Comparison of ENCODE assay signal across 17 mouse cellular contexts in genomic region chr11:120887502-120887901, GRCm38 (mm10). TPM values are rescaled to one million over a fixed set of nuclear protein-coding genes. Genes with fewer than 3 reads are reported as not detected.
DNase-seq lines count a peak whose midpoint lies in the region; ATAC-seq and TF ChIP-seq lines count a peak whose summit lies in the region.
"Had no signal": no experiment of that assay in that cellular context is flagged by ENCODE, and none has a peak within 500 bp of the region (broad histone marks: within the 10 kb centered on the region; RNA-seq: fewer than 3 reads in every experiment).

No protein-coding gene starts in this region.

- H3K4me3 ChIP-seq in intestine, postnatal 0 days (ENCODE audit: low read depth, low read length): no peak overlapping the region
- H3K4me3 ChIP-seq in intestine, embryonic 16.5 days (ENCODE audit: low read length): no peak overlapping the region
- no peak overlapping the region for H3K4me3 ChIP-seq in midbrain, postnatal 0 days (ENCODE audit: low read depth, low read length)
- no peak overlapping the region for H3K4me3 ChIP-seq in midbrain, embryonic 11.5 days (ENCODE audit: low read depth, low read length)
- H3K4me3 ChIP-seq: embryonic facial prominence, embryonic 12.5 days; heart, embryonic 13.5 days; intestine, embryonic 15.5 days; limb, embryonic 13.5 days; midbrain, embryonic 12.5 days had no signal

- ATAC-seq in intestine, postnatal 0 days: no peak
- ATAC-seq in intestine, embryonic 16.5 days: no peak
- ATAC-seq in midbrain, postnatal 0 days (ENCODE audit: low FRiP score): no peak
- ATAC-seq in midbrain, embryonic 11.5 days (ENCODE audit: low FRiP score): no peak
- ATAC-seq: intestine, embryonic 15.5 days had no signal

- H3K4me2 ChIP-seq in intestine, postnatal 0 days (replicated peaks; ENCODE audit: low read depth): no peak overlapping the region
- no peak overlapping the region for H3K4me2 ChIP-seq in intestine, embryonic 16.5 days (ENCODE audit: low read depth, low read length)
- no peak overlapping the region for H3K4me2 ChIP-seq in midbrain, postnatal 0 days (ENCODE audit: low read depth, low read length, poor library complexity, severe bottlenecking)
- H3K4me2 ChIP-seq in midbrain, embryonic 11.5 days: no peak overlapping the region
- H3K4me2 ChIP-seq: embryonic facial prominence, embryonic 12.5 days; heart, embryonic 13.5 days; intestine, embryonic 15.5 days; limb, embryonic 13.5 days; midbrain, embryonic 12.5 days had no signal

- H3K27ac ChIP-seq in intestine, postnatal 0 days (ENCODE audit: low read depth, low read length): no peak overlapping the region
- no peak overlapping the region for H3K27ac ChIP-seq in intestine, embryonic 16.5 days (ENCODE audit: low read length)
- no peak overlapping the region for H3K27ac ChIP-seq in midbrain, postnatal 0 days (ENCODE audit: low read depth, low read length)
- no peak overlapping the region for H3K27ac ChIP-seq in midbrain, embryonic 11.5 days (ENCODE audit: low read depth, low read length)
- H3K27ac ChIP-seq: embryonic facial prominence, embryonic 12.5 days; heart, embryonic 13.5 days; intestine, embryonic 15.5 days; limb, embryonic 13.5 days; midbrain, embryonic 12.5 days had no signal

- 91% methylated on average over 5 of the region's 5 CpGs for WGBS in intestine, postnatal 0 days
- WGBS in intestine, embryonic 16.5 days: 92% methylated on average over 5 of the region's 5 CpGs
- 95% methylated on average over 5 of the region's 5 CpGs for WGBS in midbrain, postnatal 0 days
- WGBS in midbrain, embryonic 11.5 days: 89% methylated on average over 5 of the region's 5 CpGs

- H3K36me3 ChIP-seq in intestine, postnatal 0 days (ENCODE audit: control insufficient read depth, insufficient read depth): peaks cover 31% of the 10 kb centered on the region
- peaks cover 10% of the 10 kb centered on the region for H3K36me3 ChIP-seq in intestine, embryonic 16.5 days (ENCODE audit: control insufficient read depth, insufficient read depth, low read length)
- peaks cover 41% of the 10 kb centered on the region for H3K36me3 ChIP-seq in midbrain, postnatal 0 days (ENCODE audit: insufficient read depth, low read length)
- no peaks in the 10 kb centered on the region; the same call in 1 of the 2 replicates for H3K36me3 ChIP-seq in midbrain, embryonic 11.5 days (ENCODE audit: control insufficient read depth, insufficient read depth, low read length)

- no peaks in the 10 kb centered on the region for H3K4me1 ChIP-seq in intestine, postnatal 0 days (replicated peaks; ENCODE audit: control insufficient read depth, insufficient read depth, low read length)
- H3K4me1 ChIP-seq in intestine, embryonic 16.5 days (ENCODE audit: control insufficient read depth, insufficient read depth, low read length): no peaks in the 10 kb centered on the region
- H3K4me1 ChIP-seq in midbrain, postnatal 0 days (ENCODE audit: insufficient read depth, low read length): no peaks in the 10 kb centered on the region
- no peaks in the 10 kb centered on the region for H3K4me1 ChIP-seq in midbrain, embryonic 11.5 days (ENCODE audit: control insufficient read depth, insufficient read depth, low read length)
- H3K4me1 ChIP-seq: embryonic facial prominence, embryonic 12.5 days; heart, embryonic 13.5 days; intestine, embryonic 15.5 days; limb, embryonic 13.5 days; midbrain, embryonic 12.5 days had no signal

- no peaks in the 10 kb centered on the region for H3K9me3 ChIP-seq in intestine, postnatal 0 days (ENCODE audit: control insufficient read depth)
- H3K9me3 ChIP-seq in intestine, embryonic 16.5 days (ENCODE audit: control insufficient read depth, low read length): peaks cover 6% of the 10 kb centered on the region; the same call in 1 of the 2 replicates
- no peaks in the 10 kb centered on the region; the same call in 1 of the 2 replicates for H3K9me3 ChIP-seq in midbrain, postnatal 0 days (ENCODE audit: low read length)
- H3K9me3 ChIP-seq in midbrain, embryonic 11.5 days (ENCODE audit: control insufficient read depth, low read length): peaks cover 5% of the 10 kb centered on the region; the same call in 1 of the 2 replicates

- H3K9ac ChIP-seq in intestine, postnatal 0 days (ENCODE audit: low read depth, low read length): no peak overlapping the region
- no peak overlapping the region for H3K9ac ChIP-seq in intestine, embryonic 16.5 days (ENCODE audit: low read depth, low read length)
- H3K9ac ChIP-seq in midbrain, postnatal 0 days (replicated peaks; ENCODE audit: low read length, poor library complexity, severe bottlenecking): no peak overlapping the region
- no peak overlapping the region for H3K9ac ChIP-seq in midbrain, embryonic 11.5 days (ENCODE audit: low read length)
- H3K9ac ChIP-seq: embryonic facial prominence, embryonic 12.5 days; heart, embryonic 13.5 days; intestine, embryonic 15.5 days; limb, embryonic 13.5 days; midbrain, embryonic 12.5 days had no signal

- no peaks in the 10 kb centered on the region for H3K27me3 ChIP-seq in intestine, postnatal 0 days (replicated peaks; ENCODE audit: control insufficient read depth, insufficient read depth, low read length)
- H3K27me3 ChIP-seq in intestine, embryonic 16.5 days (replicated peaks; ENCODE audit: control insufficient read depth, insufficient read depth, low read length): no peaks in the 10 kb centered on the region
- H3K27me3 ChIP-seq in midbrain, postnatal 0 days (ENCODE audit: insufficient read depth, low read length): no peaks in the 10 kb centered on the region
- H3K27me3 ChIP-seq in midbrain, embryonic 11.5 days (ENCODE audit: control insufficient read depth, insufficient read depth, low read length): no peaks in the 10 kb centered on the region
- H3K27me3 ChIP-seq: embryonic facial prominence, embryonic 12.5 days; heart, embryonic 13.5 days; intestine, embryonic 15.5 days; limb, embryonic 13.5 days; midbrain, embryonic 12.5 days had no signal

- TF ChIP-seq CTCF in intestine, postnatal 0 days (IDR thresholded peaks at IDR 0.05; ENCODE audit: low read depth): peak; percentile 45
- TF ChIP-seq CTCF in midbrain, postnatal 0 days (IDR thresholded peaks at IDR 0.05): peak; percentile 47

- DNase-seq in midbrain, postnatal 0 days (ENCODE audit: low spot score): no peak
- DNase-seq in midbrain, embryonic 11.5 days (ENCODE audit: low spot score, missing footprints): no peak
- DNase-seq in NIH3T3 (ENCODE audit: low read depth): peak; percentile 18
- peak; percentile 57 for DNase-seq in testis, postnatal 10 days (ENCODE audit: low spot score)
- DNase-seq in heart, adult 9 months (ENCODE audit: low spot score in 2 of 2): no peak
- DNase-seq: adrenal gland, postnatal 25 days; cerebellum, adult 11-12 months; kidney, postnatal 4 days; lung, postnatal 10 days; right cerebral cortex, postnatal 4 days had no signal

RNA-seq across cellular contexts. Expression of gene Ccdc57, which starts 45.2 kb away (rescaled TPM):
- 1.1 and 1.3 TPM in 2 replicates for polyA plus RNA-seq in intestine, postnatal 0 days (2015; fragmentation: Nextera tagmentation; extraction: Ambion mirVana)
- polyA plus RNA-seq in intestine, embryonic 16.5 days (2015; fragmentation: Nextera tagmentation; extraction: Ambion mirVana): 3.6 and 4.3 TPM in 2 replicates
- total RNA-seq in midbrain, postnatal 0 days (2014; rRNA removed): 6.2 and 7.2 TPM in 2 replicates
- polyA plus RNA-seq in midbrain, postnatal 0 days (2015; fragmentation: Nextera tagmentation; extraction: Ambion mirVana): 6.8 and 7.8 TPM in 2 replicates
- 4.3 and 4.5 TPM in 2 replicates for polyA plus RNA-seq in midbrain, embryonic 11.5 days (2014; fragmentation: Nextera tagmentation; extraction: Ambion mirVana)

Comparison
In these comparisons a context has a peak if more than half of its experiments do, and no peak if none do; other contexts are left out.
1. DNase-seq: peak in NIH3T3 (single experiment) and testis, postnatal 10 days (single experiment); none in midbrain, postnatal 0 days (single experiment), midbrain, embryonic 11.5 days (single experiment) and heart, adult 9 months (0 of 2).